Mouse (Mus musculus) heart, postnatal 4 days (tissue): ENCODE measurements at regions not wholly inside any gene's neighbourhood (a gene's known extent, or its start where the extent isn't known, plus 50 kb on each side); places are given as distances from the start of the nearest gene placed in this dataset.

Experiments
- DNase-seq: peaks from one replicate; pipeline ENCODE4 v3.0.0; 2021

DNA sequence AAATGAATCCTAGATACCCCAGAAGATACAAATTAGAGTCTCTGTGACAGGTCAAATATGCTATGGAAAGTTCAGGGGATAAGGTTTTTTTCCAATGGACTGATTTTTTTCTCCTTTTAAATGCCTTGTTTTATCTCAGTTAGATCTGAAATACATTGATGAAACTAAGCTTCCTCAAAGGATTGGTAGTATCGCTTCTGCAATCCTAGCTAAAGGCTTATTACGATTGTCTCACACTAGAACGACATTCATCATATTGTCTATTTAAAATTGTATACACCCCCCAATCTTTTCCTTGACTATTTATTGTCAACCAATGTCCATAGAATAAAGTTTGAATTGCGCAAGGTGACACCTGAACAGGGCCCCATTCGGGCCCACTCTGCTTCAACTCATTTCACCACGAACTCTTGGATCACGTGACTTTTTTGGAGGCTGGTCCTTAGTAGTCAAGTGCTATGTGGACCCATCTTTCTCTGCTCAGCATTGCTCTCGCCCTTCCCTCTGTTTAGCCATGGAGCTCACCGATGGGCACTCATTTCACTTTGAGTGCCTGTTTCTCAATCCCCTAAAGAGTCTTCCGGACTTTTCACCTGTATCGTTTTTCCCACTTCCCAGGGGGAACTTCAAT is 85.6 kb upstream of the Ednrb start:
- DNase-seq = no peak

DNA sequence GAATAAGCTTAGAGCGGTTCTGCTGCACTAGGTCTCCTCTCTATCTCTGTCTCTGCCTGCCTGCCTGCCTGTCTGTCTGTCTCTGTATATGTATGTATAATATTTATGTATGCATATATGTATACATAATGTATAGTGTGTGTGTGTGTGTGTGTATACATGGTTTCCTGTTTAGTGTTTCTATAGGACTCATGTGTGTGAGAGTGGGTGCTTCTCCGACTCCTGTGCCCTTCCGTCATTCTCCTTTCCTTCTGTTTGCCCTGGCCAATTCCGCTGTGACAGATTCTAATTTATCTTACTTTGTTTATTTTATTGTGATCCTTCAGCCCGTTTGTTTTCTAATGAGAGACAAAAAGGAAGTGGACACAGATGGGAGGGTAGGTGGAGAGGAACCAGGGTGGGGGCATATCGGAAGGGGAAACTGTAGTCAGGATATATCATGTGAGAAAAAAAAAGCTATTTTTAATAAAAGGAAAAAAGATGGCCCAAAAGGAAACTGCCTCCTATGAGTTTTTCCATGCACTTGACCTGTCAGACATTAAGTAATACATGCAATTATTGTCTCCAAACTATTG is 85.0 kb upstream of the Ednrb start:
- DNase-seq = no peak

GRCm38 (mm10) chr14:103920169-103920568 is 76.0 kb upstream of the Ednrb start:
- no peak for DNase-seq

DNA sequence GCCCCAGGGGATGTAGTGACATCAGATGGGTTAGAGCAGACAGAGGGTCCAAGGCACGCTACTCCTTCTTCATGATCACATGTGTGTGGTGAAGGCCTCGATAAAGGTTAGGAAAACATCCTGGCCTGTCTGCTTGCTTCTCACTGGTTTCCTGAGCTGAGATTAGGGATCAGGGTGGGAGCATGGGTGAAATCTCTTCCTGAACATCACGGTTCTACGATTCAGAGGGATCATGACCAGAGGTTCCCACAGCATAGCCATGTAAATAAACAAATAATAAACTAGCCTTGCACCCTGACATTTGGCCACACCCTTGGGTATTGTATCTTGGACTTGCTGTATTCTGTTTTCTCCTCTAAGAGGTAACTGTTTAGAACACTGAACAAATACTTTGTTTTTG is 75.2 kb upstream of the Ednrb start:
- no peak for DNase-seq

GRCm38 (mm10) chr14:103913453-103913852 is 69.3 kb upstream of the Ednrb start:
- no peak for DNase-seq

GRCm38 (mm10) chr14:103911707-103912106 is 67.5 kb upstream of the Ednrb start:
- DNase-seq = no peak

- DNase-seq = no peak
Measured at GRCm38 (mm10) chr14:103911280-103911679, 67.1 kb upstream of the Ednrb start.

DNA sequence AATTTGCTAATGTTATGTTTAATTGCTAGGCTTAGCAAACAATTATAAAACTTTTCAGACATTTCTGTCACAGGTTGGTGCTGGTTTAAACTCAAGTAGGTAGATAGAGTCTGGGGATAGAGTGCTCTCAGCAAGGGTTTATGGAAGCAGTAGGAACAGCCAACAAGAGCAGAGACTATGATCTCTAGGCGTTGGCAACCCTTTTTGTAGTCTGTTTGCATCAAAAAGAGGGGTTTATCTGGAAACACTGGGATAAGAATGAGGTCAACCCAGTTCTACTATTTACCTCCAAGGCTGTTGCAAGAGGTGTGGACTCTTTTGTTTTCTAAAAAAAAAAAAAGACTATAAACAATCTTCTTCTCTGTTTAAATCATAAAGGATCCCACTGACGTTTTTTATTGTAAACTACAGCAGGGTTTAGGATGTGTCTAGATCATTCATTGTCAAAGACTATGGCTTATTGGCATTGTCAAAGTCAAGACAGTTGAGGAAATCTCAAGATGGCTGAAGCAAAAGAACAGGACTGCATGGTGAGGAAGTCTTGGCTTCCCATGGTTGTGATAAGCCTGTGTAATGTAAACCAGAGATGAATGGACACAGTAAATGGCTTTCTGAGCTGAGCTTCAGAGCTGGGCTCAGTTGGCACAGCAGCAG is 62.3 kb upstream of the Ednrb start:
- DNase-seq = no peak

- no peak for DNase-seq
Measured at GRCm38 (mm10) chr14:103900817-103901216, 56.6 kb upstream of the Ednrb start.

- no peak for DNase-seq
Measured at GRCm38 (mm10) chr14:103899111-103899814, 55.1 kb upstream of the Ednrb start.

GRCm38 (mm10) chr14:103898689-103899088 is 54.5 kb upstream of the Ednrb start:
- DNase-seq = no peak

DNA sequence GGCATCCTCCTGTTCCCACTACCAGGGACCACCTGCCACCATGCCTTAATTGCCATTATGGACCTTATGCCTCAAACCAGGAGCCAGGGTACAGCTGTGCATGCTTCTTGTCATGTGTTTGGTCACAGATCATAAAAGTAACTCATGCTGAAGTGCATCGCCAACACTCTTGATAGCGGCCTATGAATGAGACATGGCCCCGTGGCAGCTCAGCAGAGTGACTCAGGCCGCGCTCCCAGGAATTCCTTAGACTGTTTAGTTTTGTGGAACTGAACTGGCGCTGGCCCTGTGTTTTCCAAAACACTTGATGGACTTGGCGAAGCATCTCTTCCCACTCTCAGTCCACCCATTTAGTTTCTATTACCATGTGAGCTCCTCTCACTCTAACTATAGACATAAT is 51.1 kb upstream of the Ednrb start:
- no peak for DNase-seq
